Mouse (Mus musculus): Measurements from ENCODE around the gene Bicc1. TPM values are rescaled to one million over a fixed set of nuclear protein-coding genes. Genes with fewer than 3 reads are reported as not detected.
A peak's percentile ranks its signal among the peaks of the same experiment; 100 is the strongest.

The Bicc1 gene
- polyA plus RNA-seq, 1 experiment from 2014 or later, result 13.7 TPM

GRCm38 (mm10) chr10:70915096-70915495 is 244.4 kb downstream of the Bicc1 start:
- no peak overlapping the region for H3K27ac ChIP-seq
- 95% methylated on average over 6 of the region's 6 CpGs for WGBS
- H3K4me3 ChIP-seq, result no peak overlapping the region
- no peaks in the 10 kb centered on the region for H3K36me3 ChIP-seq
- ATAC-seq (ENCODE audit: low FRiP score), result no peak
- no peak overlapping the region for H3K9ac ChIP-seq
- no peaks in the 10 kb centered on the region for H3K4me1 ChIP-seq
- no peak overlapping the region for H3K4me2 ChIP-seq (replicated peaks)
- 0 out of 2 replicates have a peak, but pooled peaks cover 4% of the 10 kb centered on the region for H3K9me3 ChIP-seq (replicated peaks)
- H3K27me3 ChIP-seq, result no peaks in the 10 kb centered on the region

- Histone ChIP-seq H3K36me3 (no peaks in the 10 kb centered on the region), H3K27ac (no peak overlapping the region), H3K4me3 (no peak overlapping the region), H3K9ac (no peak overlapping the region), H3K4me1 (peaks cover 14% of the 10 kb centered on the region), H3K27me3 (no peaks in the 10 kb centered on the region), H3K9me3 (replicated peaks) (no peaks in the 10 kb centered on the region), H3K4me2 (replicated peaks) (no peak overlapping the region)
- WGBS, result 67% methylated on average over 7 of the region's 7 CpGs
- ATAC-seq (ENCODE audit: low FRiP score), result no peak
These were observed 255.6 kb downstream of the Bicc1 start for GRCm38 (mm10) chr10:70903936-70904335.

- WGBS, result 50% methylated on average over 5 of the region's 5 CpGs
- no peaks in the 10 kb centered on the region for H3K9me3 ChIP-seq (replicated peaks)
- peak overlapping the region; percentile 12; the same call in 1 of the 2 replicates for H3K27ac ChIP-seq
- no peak overlapping the region for H3K9ac ChIP-seq
- H3K4me1 ChIP-seq, result peaks cover 14% of the 10 kb centered on the region
- H3K27me3 ChIP-seq, result no peaks in the 10 kb centered on the region
- H3K4me2 ChIP-seq (replicated peaks), result no peak overlapping the region
- H3K36me3 ChIP-seq, result no peaks in the 10 kb centered on the region
- ATAC-seq (ENCODE audit: low FRiP score), result peak; percentile 47
- no peak overlapping the region for H3K4me3 ChIP-seq
These were observed 256.6 kb downstream of the Bicc1 start for GRCm38 (mm10) chr10:70902751-70903485.

DNA sequence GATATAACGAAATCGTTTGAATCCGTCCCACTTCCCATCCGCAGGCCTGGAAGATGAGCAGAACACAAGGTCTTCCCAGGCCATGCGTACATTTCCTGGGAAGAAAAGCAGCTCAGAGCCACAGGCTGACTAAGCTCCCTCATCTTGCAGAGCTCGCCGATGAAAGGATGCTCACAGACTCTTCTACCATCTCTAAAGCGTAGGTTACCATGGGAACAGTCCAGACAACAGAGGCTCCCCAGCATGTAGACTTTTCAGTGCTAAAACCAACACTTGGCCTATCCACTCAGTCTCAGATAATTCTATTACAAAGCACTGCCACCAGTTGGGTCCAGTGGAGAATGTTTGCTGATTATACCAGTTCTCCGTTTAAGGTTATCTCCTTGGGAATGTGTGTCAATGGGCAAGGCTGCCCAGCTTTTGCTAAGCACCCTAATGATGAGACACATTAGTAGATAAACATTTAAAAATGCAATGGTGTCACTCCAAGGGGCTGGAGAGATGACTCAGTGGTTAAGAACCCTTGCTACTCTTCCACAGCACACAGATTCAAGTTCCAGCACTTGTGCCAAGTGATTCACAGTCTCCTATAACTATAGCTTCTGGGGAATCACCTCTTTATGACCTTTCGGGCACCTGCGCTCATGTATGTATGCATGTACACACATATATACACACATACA is 258.2 kb downstream of the Bicc1 start:
- Histone ChIP-seq H3K9me3 (replicated peaks) (no peaks in the 10 kb centered on the region), H3K4me2 (replicated peaks) (no peak overlapping the region), H3K4me1 (peaks cover 14% of the 10 kb centered on the region), H3K27ac (no peak overlapping the region), H3K27me3 (no peaks in the 10 kb centered on the region), H3K36me3 (no peaks in the 10 kb centered on the region), H3K9ac (no peak overlapping the region), H3K4me3 (no peak overlapping the region)
- 69% methylated on average over 11 of the region's 11 CpGs for WGBS
- ATAC-seq (ENCODE audit: low FRiP score), result peak; percentile 39

- Histone ChIP-seq H3K27ac (no peak overlapping the region), H3K9ac (no peak overlapping the region), H3K9me3 (replicated peaks) (no peaks in the 10 kb centered on the region), H3K4me1 (no peaks in the 10 kb centered on the region), H3K4me3 (no peak overlapping the region), H3K36me3 (no peaks in the 10 kb centered on the region), H3K4me2 (replicated peaks) (no peak overlapping the region), H3K27me3 (no peaks in the 10 kb centered on the region)
- no peak for ATAC-seq (ENCODE audit: low FRiP score)
- 83% methylated on average over 8 of the region's 8 CpGs for WGBS
These were observed 263.6 kb downstream of the Bicc1 start for GRCm38 (mm10) chr10:70895891-70896290.

GRCm38 (mm10) chr10:70878046-70878445 is 281.5 kb downstream of the Bicc1 start:
- Histone ChIP-seq H3K9me3 (replicated peaks) (no peaks in the 10 kb centered on the region), H3K27ac (no peak overlapping the region), H3K9ac (no peak overlapping the region), H3K4me1 (peaks cover 18% of the 10 kb centered on the region), H3K4me3 (no peak overlapping the region), H3K27me3 (no peaks in the 10 kb centered on the region), H3K36me3 (no peaks in the 10 kb centered on the region), H3K4me2 (replicated peaks) (no peak overlapping the region)
- 61% methylated on average over 1 of the region's 1 CpGs for WGBS
- ATAC-seq (ENCODE audit: low FRiP score), result no peak

DNA sequence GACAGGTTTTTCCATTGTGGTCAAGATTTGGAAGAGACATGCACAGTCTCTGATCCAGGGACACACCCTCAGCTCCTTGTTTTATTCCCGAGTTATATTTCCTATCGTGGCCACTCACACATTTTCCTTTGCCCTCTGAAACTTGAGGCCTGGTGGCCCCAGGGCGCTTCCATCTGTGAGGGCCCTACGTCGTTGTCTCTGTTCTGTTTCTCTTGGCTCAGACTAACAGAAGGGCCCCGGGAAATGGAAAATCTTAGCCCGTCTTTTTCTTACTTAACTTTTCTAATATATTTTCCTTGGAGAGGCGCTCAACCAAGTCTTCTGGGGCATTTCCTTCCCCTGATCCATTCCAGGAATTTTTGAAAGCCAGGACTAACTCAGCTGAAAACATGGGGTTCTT is 281.9 kb downstream of the Bicc1 start:
- ATAC-seq (ENCODE audit: low FRiP score), result no peak
- H3K4me3 ChIP-seq, result no peak overlapping the region
- peaks cover 18% of the 10 kb centered on the region for H3K4me1 ChIP-seq
- H3K4me2 ChIP-seq (replicated peaks), result no peak overlapping the region
- H3K27ac ChIP-seq, result no peak overlapping the region
- H3K9me3 ChIP-seq (replicated peaks), result no peaks in the 10 kb centered on the region
- WGBS, result 79% methylated on average over 8 of the region's 8 CpGs
- no peaks in the 10 kb centered on the region for H3K27me3 ChIP-seq
- H3K36me3 ChIP-seq, result no peaks in the 10 kb centered on the region
- H3K9ac ChIP-seq, result no peak overlapping the region

GRCm38 (mm10) chr10:70876522-70876921 is 283.0 kb downstream of the Bicc1 start:
- H3K4me1 ChIP-seq, result peaks cover 18% of the 10 kb centered on the region
- H3K36me3 ChIP-seq, result no peaks in the 10 kb centered on the region
- 0 out of 2 replicates have a peak overlapping the region, but pooled peaks have one; percentile 40 for H3K27ac ChIP-seq
- no peak overlapping the region for H3K4me3 ChIP-seq
- no peak overlapping the region for H3K4me2 ChIP-seq (replicated peaks)
- 52% methylated on average over 9 of the region's 9 CpGs for WGBS
- H3K9ac ChIP-seq, result no peak overlapping the region
- no peaks in the 10 kb centered on the region for H3K27me3 ChIP-seq
- no peaks in the 10 kb centered on the region for H3K9me3 ChIP-seq (replicated peaks)
- ATAC-seq (ENCODE audit: low FRiP score), result peak; percentile 71

- peaks cover 18% of the 10 kb centered on the region for H3K4me1 ChIP-seq
- peak; percentile 50; the same call in 1 of the 2 replicates for ATAC-seq (ENCODE audit: low FRiP score)
- H3K4me2 ChIP-seq (replicated peaks), result no peak overlapping the region
- H3K27ac ChIP-seq, result peak overlapping the region; percentile 40; the same call in 1 of the 2 replicates
- no peak overlapping the region for H3K4me3 ChIP-seq
- no peak overlapping the region for H3K9ac ChIP-seq
- H3K36me3 ChIP-seq, result no peaks in the 10 kb centered on the region
- WGBS, result 70% methylated on average over 8 of the region's 8 CpGs
- no peaks in the 10 kb centered on the region for H3K27me3 ChIP-seq
- H3K9me3 ChIP-seq (replicated peaks), result no peaks in the 10 kb centered on the region
These were observed 283.4 kb downstream of the Bicc1 start for GRCm38 (mm10) chr10:70876119-70876518.

GRCm38 (mm10) chr10:70874994-70875538 is 284.4 kb downstream of the Bicc1 start:
- WGBS, result 15% methylated on average over 12 of the region's 12 CpGs
- H3K4me2 ChIP-seq (replicated peaks), result peak overlapping the region; percentile 31; the same call in 1 of the 2 replicates
- H3K9me3 ChIP-seq (replicated peaks), result no peaks in the 10 kb centered on the region

More at GRCm38 (mm10) chr10:70874994-70875538, 284.4 kb downstream of the Bicc1 start:
- Histone ChIP-seq H3K27me3 (no peaks in the 10 kb centered on the region), H3K4me1 (peaks cover 18% of the 10 kb centered on the region), H3K27ac (0 out of 2 replicates have a peak overlapping the region, but pooled peaks have one; percentile 23), H3K36me3 (no peaks in the 10 kb centered on the region), H3K4me3 (no peak overlapping the region), H3K9ac (no peak overlapping the region)
- no peak for ATAC-seq (ENCODE audit: low FRiP score)

All from hindbrain, embryonic 12.5 days (tissue).